18 mouse cellular contexts compared by ENCODE assay signal in genomic region chr4:124809136-124809883, GRCm38 (mm10). TPM values are rescaled to one million over a fixed set of nuclear protein-coding genes. Genes with fewer than 3 reads are reported as not detected.
DNase-seq lines count a peak whose midpoint lies in the region; ATAC-seq and TF ChIP-seq lines count a peak whose summit lies in the region.
"Had no signal": no experiment of that assay in that cellular context is flagged by ENCODE, and none has a peak within 500 bp of the region (broad histone marks: within the 10 kb centered on the region; RNA-seq: fewer than 3 reads in every experiment).

No protein-coding gene starts in this region.

- 56% methylated on average over 9 of the region's 9 CpGs for WGBS in liver, embryonic 11.5 days
- 65% methylated on average over 9 of the region's 9 CpGs for WGBS in small intestine, adult 2 months

- ATAC-seq in granulocyte monocyte progenitor cell, adult 5-6 weeks (replicated peaks; ENCODE audit: poor library complexity, severe bottlenecking) = peak; percentile 68
- ATAC-seq in liver, embryonic 11.5 days (replicated peaks; ENCODE audit: low FRiP score) = no peak
- ATAC-seq: CD4-positive, CD25-positive, alpha-beta regulatory T cell, adult 4 months; intestine, embryonic 16.5 days had no signal

- no peak overlapping the region for H3K9ac ChIP-seq in liver, embryonic 11.5 days (ENCODE audit: low read depth, low read length)
- H3K9ac ChIP-seq: forebrain, embryonic 12.5 days; hindbrain, embryonic 15.5 days; limb, embryonic 12.5 days; neural tube, embryonic 13.5 days had no signal

- peak overlapping the region; percentile 12; the same call in 1 of the 2 replicates for H3K4me2 ChIP-seq in liver, embryonic 11.5 days
- H3K4me2 ChIP-seq: forebrain, embryonic 12.5 days; hindbrain, embryonic 15.5 days; limb, embryonic 12.5 days; neural tube, embryonic 13.5 days had no signal

- H3K27me3 ChIP-seq in liver, embryonic 11.5 days (replicated peaks; ENCODE audit: control insufficient read depth, insufficient read depth, low read length) = no peaks in the 10 kb centered on the region
- H3K27me3 ChIP-seq in small intestine, adult 2 months (ENCODE audit: control insufficient read depth, insufficient read depth, low read length) = no peaks in the 10 kb centered on the region
- H3K27me3 ChIP-seq: forebrain, embryonic 12.5 days; hindbrain, embryonic 15.5 days; limb, embryonic 12.5 days; neural tube, embryonic 13.5 days had no signal

- no peak for TF ChIP-seq CTCF in small intestine, adult 2 months (IDR thresholded peaks at IDR 0.05; ENCODE audit: extremely low read depth, insufficient read length, insufficient replicate concordance, low read depth, low read length)

- H3K36me3 ChIP-seq in liver, embryonic 11.5 days (ENCODE audit: control insufficient read depth, insufficient read depth, low read length) = peaks cover 27% of the 10 kb centered on the region
- peaks cover 34% of the 10 kb centered on the region for H3K36me3 ChIP-seq in small intestine, adult 2 months (ENCODE audit: control insufficient read depth, insufficient read depth, low read length)

- DNase-seq in kidney, adult 9 months = peak; percentile 70
- DNase-seq in kidney, postnatal 10 days = no peak
- DNase-seq in liver, embryonic 11.5 days (ENCODE audit: low spot score) = no peak
- no peak for DNase-seq in cerebellum, postnatal 10 days
- no peak for DNase-seq in adipocyte (ENCODE audit: low spot score)
- DNase-seq: cerebellum, postnatal 25 days; gastrocnemius, postnatal 25 days; right cerebral cortex, postnatal 14 days; thymus, postnatal 14 days had no signal

- no peak overlapping the region for H3K4me3 ChIP-seq in liver, embryonic 11.5 days (ENCODE audit: low read depth, low read length)
- H3K4me3 ChIP-seq in small intestine, adult 2 months (ENCODE audit: low read depth, low read length) = no peak overlapping the region
- H3K4me3 ChIP-seq: forebrain, embryonic 12.5 days; hindbrain, embryonic 15.5 days; limb, embryonic 12.5 days; neural tube, embryonic 13.5 days had no signal

- peaks cover 37% of the 10 kb centered on the region for H3K4me1 ChIP-seq in liver, embryonic 11.5 days (replicated peaks; ENCODE audit: control insufficient read depth, insufficient read depth, low read length)
- H3K4me1 ChIP-seq in small intestine, adult 2 months (ENCODE audit: control insufficient read depth, insufficient read depth, insufficient read length, low read length) = peaks cover 24% of the 10 kb centered on the region; the same call in 1 of the 2 replicates
- H3K4me1 ChIP-seq: limb, embryonic 12.5 days had no signal

- TF ChIP-seq POLR2A in small intestine, adult 2 months (IDR thresholded peaks at IDR 0.05; ENCODE audit: low read depth, low read length) = no peak

- H3K9me3 ChIP-seq in liver, embryonic 11.5 days (ENCODE audit: control insufficient read depth, low read length) = no peaks in the 10 kb centered on the region
- H3K9me3 ChIP-seq: forebrain, embryonic 12.5 days; G1E; hindbrain, embryonic 15.5 days; limb, embryonic 12.5 days; neural tube, embryonic 13.5 days had no signal

- H3K27ac ChIP-seq in liver, embryonic 11.5 days (ENCODE audit: low read depth, low read length) = peak overlapping the region; percentile 13; the same call in 1 of the 2 replicates
- 0 out of 2 replicates have a peak overlapping the region, but pooled peaks have one; percentile 29 for H3K27ac ChIP-seq in small intestine, adult 2 months (ENCODE audit: insufficient read depth, low read depth, low read length)
- H3K27ac ChIP-seq: forebrain, embryonic 12.5 days; hindbrain, embryonic 15.5 days; limb, embryonic 12.5 days; neural tube, embryonic 13.5 days had no signal

RNA-seq across cellular contexts. Expression of gene Mtf1, which starts 7.4 kb away (rescaled TPM):
- 37.9 and 42.6 TPM in 2 replicates for total RNA-seq in granulocyte monocyte progenitor cell, adult 5-6 weeks (2014; fragmentation: Nextera tagmentation)
- total RNA-seq in granulocyte monocyte progenitor cell, adult 5-6 weeks (2017) = 11.3 and 26.3 TPM in 2 replicates
- polyA plus RNA-seq in liver, embryonic 11.5 days (2014; fragmentation: Nextera tagmentation; extraction: Ambion mirVana) = 21.2 and 24.2 TPM in 2 replicates
- 2.8 and 12.4 TPM in 2 replicates for polyA plus RNA-seq in small intestine, adult 2 months (2012; rRNA removed)

RNA-seq across cellular contexts. Expression of gene Yrdc, which starts 41.2 kb away (rescaled TPM):
- total RNA-seq in granulocyte monocyte progenitor cell, adult 5-6 weeks (2014; fragmentation: Nextera tagmentation) = 38.1 and 65.5 TPM in 2 replicates
- total RNA-seq in granulocyte monocyte progenitor cell, adult 5-6 weeks (2017) = 18.7 and 29.1 TPM in 2 replicates
- polyA plus RNA-seq in liver, embryonic 11.5 days (2014; fragmentation: Nextera tagmentation; extraction: Ambion mirVana) = 43.5 and 49.2 TPM in 2 replicates
- 22.4 and 24.3 TPM in 2 replicates for polyA plus RNA-seq in small intestine, adult 2 months (2012; rRNA removed)

RNA-seq across cellular contexts. Expression of gene 1110065P20Rik, which starts 41.7 kb away (rescaled TPM):
- total RNA-seq in granulocyte monocyte progenitor cell, adult 5-6 weeks (2014; fragmentation: Nextera tagmentation) = 15.0 and 19.4 TPM in 2 replicates
- 3.1 and 6.7 TPM in 2 replicates for total RNA-seq in granulocyte monocyte progenitor cell, adult 5-6 weeks (2017)
- polyA plus RNA-seq in liver, embryonic 11.5 days (2014; fragmentation: Nextera tagmentation; extraction: Ambion mirVana) = 25.5 and 26.2 TPM in 2 replicates
- polyA plus RNA-seq in small intestine, adult 2 months (2012; rRNA removed) = 29.9 and 31.4 TPM in 2 replicates

RNA-seq across cellular contexts. Expression of gene Maneal, which starts 52.7 kb away (rescaled TPM):
- 1.2 TPM in 1 of 2 replicates, not detected in the other for total RNA-seq in granulocyte monocyte progenitor cell, adult 5-6 weeks (2014; fragmentation: Nextera tagmentation)
- not detected in 2 replicates for total RNA-seq in granulocyte monocyte progenitor cell, adult 5-6 weeks (2017)
- 0.18 and 0.23 TPM in 2 replicates for polyA plus RNA-seq in liver, embryonic 11.5 days (2014; fragmentation: Nextera tagmentation; extraction: Ambion mirVana)
- 0.25 and 0.33 TPM in 2 replicates for polyA plus RNA-seq in small intestine, adult 2 months (2012; rRNA removed)
- polyA plus RNA-seq: G1E had no signal
